Mouse (Mus musculus) thymus, postnatal 10 days (tissue): ENCODE measurements at regions not wholly inside any gene's neighbourhood (a gene's known extent, or its start where the extent isn't known, plus 50 kb on each side); places are given as distances from the start of the nearest gene placed in this dataset.
"Not testable (repeated sequence)": the region's sequence is repeated elsewhere in the genome, so short reads cannot be mapped to it uniquely, and the experiment has no call there.

Source experiments
- DNase-seq, 2 experiments: peaks; one replicate each; pipeline ENCODE4 v3.0.0; 2021; ENCODE audit warnings: low spot score in 2 of 2

- DNase-seq: not testable (repeated sequence)
Measured at GRCm38 (mm10) chr9:11441241-11441997, 536.8 kb upstream of the Cntn5 start.

- no peak for DNase-seq
Measured at GRCm38 (mm10) chr9:11436443-11437167, 532.0 kb upstream of the Cntn5 start.

GRCm38 (mm10) chr9:11436014-11436413, 531.4 kb upstream of the Cntn5 start:
- no peak for DNase-seq

- peak; percentile 8 to 47 for DNase-seq
Measured at GRCm38 (mm10) chr9:11435019-11435418, 530.4 kb upstream of the Cntn5 start.

- no peak for DNase-seq
Measured at GRCm38 (mm10) chr9:11426473-11426872, 521.9 kb upstream of the Cntn5 start.

GRCm38 (mm10) chr9:11396829-11397228, 492.3 kb upstream of the Cntn5 start:
- no peak for DNase-seq

DNA sequence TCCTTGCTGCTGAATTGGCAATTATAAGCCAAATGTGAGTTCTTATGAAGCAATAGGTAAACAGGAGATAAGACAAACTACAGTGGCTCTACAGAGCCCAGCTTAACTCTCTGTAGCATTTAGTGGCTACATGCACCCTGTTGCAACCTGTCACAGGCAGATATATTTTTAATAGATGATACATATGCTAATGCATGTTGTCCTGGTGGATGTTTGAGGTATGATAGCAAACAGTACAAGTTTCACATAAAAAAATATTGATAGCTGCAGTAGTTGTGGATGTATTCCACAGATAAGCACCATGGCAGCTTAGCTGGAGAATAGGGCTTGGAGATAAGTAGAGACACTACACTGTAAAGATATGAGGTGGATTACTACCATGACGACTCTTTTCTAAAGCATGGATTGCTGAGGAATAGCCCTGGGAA, 477.1 kb upstream of the Cntn5 start:
- DNase-seq: no peak

GRCm38 (mm10) chr9:11380531-11380930, 476.0 kb upstream of the Cntn5 start:
- DNase-seq: no peak

GRCm38 (mm10) chr9:11378046-11378445, 473.5 kb upstream of the Cntn5 start:
- no peak for DNase-seq

GRCm38 (mm10) chr9:11377586-11377985, 473.0 kb upstream of the Cntn5 start:
- no peak for DNase-seq

DNA sequence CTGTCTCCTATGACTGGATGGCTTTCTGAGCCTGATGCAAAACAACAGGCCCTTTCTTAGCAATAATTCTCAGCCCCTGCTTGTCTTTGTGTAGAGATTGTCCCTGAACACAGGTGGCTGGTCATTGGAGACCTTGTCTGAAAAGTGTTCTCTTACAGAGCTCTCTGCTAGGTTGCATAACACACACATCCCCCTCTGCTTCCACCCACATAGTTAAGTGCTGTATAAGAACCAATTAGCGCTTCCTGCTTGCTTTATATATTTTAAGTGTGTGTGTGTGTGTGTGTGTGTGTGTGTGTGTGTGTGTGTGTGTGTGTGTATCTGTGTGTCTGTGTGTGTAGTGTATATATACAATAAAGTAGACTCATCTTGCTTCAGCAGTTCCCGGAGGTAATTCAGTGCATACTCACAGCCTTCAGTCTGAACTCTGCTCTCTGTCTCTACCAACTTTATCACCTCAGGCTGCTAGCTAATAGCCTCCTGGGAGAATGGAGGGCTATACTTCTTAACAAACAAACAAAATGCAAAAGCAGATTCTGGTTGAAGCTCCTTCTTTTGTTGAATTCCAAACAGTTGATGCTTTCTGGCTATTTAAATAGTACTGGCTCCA, 468.8 kb upstream of the Cntn5 start:
- DNase-seq: no peak

DNA sequence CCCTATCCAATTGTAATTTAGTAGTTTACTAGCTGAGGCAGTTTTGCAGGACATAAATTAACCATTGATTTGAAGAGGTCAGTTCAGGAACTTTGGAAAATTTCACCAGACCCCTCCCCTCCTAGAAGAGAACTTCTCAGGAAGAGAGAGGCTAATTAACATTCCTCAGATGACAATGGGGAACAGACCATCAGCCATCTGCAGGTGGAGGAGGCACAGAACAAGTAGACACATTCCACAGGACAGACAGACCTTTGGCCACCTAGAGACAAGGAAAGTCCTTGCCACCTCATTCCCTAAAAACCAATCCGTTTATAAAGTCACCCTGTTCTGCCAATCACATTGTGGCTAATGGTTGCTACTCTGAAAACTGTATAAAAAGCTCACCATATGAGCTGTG, 463.5 kb upstream of the Cntn5 start:
- no peak for DNase-seq

DNA sequence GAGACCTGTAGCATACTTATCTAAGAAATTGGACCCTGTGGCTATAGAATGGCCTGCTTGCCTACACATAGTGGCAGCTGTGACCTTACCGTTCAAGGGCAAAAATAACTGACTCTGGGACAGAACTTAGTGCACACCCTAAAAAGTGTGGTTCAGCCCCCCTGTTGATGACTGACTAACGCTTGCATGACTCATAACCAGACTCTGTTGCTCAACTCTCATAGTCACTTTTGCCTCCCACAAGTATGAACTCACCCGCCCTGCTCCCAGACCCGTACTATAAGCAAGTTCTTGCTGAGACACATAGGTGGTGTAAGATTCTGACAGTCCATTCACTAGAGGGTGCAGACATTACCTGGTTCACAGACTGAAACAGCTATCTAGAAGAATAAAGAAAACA, 424.3 kb upstream of the Cntn5 start:
- DNase-seq: no peak

DNA sequence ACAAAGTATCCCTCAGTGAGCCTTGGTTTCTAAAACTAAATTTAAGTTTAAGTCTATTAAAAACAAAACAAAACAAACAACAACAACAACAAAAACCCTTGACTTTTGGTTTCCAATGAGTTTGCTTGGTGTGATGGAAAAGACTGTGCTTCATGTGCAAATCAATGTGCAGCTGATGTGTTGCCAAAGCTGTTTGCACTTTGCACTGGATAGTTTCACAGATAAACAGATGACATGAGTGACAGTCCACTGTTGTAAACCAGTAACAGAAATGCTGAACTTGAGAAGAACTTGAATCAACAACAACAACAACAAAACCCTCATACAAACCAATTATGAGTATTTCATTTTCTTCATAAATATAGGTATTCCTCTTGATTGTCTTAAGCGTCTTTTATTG, 412.6 kb upstream of the Cntn5 start:
- DNase-seq: no peak

GRCm38 (mm10) chr9:11297116-11297515, 392.5 kb upstream of the Cntn5 start:
- DNase-seq: not testable (repeated sequence)

DNA sequence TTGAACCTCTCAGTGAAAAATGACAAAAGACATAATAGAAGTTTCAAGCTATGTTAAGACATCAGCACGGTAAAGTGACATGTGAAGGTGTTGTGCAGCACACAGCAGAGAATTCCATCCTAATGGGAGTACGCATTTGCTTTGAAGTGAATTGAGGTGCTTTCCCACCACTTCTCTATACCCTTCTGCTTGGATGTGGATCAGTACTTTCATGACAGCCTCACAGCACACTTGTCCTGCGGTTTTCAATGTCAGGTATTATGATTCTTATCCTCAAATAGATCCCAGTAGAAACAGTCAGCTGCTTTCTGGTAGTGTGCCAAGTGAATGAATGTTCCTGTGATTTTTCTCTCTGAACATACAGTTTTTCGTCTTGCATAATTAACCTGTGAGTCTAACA, 380.6 kb upstream of the Cntn5 start:
- DNase-seq: no peak

GRCm38 (mm10) chr9:11284549-11284948, 380.0 kb upstream of the Cntn5 start:
- no peak for DNase-seq

- no peak for DNase-seq
Measured at GRCm38 (mm10) chr9:11279409-11280127, 375.0 kb upstream of the Cntn5 start.

GRCm38 (mm10) chr9:11277810-11278209, 373.2 kb upstream of the Cntn5 start:
- DNase-seq: no peak

DNA sequence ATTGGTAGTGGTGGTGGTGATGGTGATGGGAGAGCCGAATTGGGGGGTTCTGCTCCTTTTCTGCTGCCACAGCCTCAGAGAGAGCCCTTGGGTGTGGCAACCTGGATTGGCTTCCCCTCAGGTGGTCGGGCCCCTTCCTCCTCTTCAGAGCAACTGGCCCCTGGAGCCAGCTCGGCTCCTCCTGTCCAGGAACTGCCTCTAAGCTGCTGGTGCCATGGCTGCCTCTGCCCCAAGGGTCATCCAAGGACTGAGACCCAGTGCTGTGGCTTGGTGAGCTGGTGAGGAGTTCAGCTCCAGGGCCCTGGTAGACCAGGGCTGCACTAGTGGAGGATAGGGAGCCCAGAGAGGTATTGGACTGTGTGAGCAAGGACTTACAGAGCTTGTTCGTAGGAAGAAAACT, 372.4 kb upstream of the Cntn5 start:
- DNase-seq: no peak

DNA sequence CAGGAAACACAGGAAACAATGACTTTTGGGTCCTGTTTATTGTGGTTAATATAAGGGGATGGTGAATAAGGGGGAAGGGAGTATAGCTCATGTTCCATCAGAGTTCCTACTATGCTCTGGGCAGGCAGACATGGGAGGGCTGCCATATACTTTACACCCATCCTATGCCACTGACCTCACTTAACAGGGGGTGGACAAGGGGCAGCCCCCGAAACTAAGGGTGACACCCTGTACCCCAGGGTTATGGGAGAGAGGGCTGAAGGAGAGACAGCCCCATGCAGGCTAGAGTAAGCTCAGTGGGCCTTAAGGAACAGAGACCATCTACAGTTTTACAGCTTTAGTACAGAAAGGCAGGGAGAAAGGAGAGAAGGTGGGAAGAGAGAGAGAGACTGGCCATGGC, 352.3 kb upstream of the Cntn5 start:
- no peak for DNase-seq

DNA sequence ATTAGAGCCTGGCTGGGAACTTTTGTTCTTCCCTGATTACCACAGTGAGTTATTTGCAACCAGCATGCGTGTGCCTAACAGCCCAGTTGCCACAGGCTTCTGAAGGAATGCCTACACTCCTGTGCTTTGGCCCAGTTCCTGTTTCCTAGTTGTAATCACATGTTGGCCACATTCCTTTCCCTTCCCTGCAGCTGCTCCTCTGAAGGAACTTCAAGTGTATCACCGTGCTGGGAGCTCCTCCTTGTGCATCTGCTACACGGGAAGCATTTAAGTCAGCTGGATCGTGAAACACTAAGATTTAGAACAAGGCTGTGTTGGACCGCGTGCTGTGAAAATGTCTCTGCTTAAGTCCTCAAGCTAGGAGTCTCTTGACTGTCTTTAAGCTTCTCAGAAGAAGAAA, 302.3 kb upstream of the Cntn5 start:
- DNase-seq: no peak
